Mouse (Mus musculus) forebrain, embryonic 12.5 days (tissue): ENCODE results near the gene Btbd17. TPM values are rescaled to one million over a fixed set of nuclear protein-coding genes. Genes with fewer than 3 reads are reported as not detected.

Experiments used
- polyA plus RNA-seq: library from polyadenylated mRNA; unstranded; fragments of >200 nt; fragmentation: Nextera tagmentation; extraction: Ambion mirVana; gene quantifications from 2 replicates; pipeline ENCODE4 v1.2.1, GENCODE M21; 2016

Gene Btbd17
- polyA plus RNA-seq, 1 experiment from 2014 or later: 44.8 TPM

Other genes starting within 250 kb of the Btbd17 start
- gene Rpl38, start 127.4 kb downstream of the Btbd17 start, polyA plus RNA-seq: 859 and 942 TPM in 2 replicates
- 11.8 and 13.0 TPM in 2 replicates for gene Ttyh2, start 120.5 kb downstream of the Btbd17 start, polyA plus RNA-seq
- 1.9 and 2.0 TPM in 2 replicates for gene Dnaic2, start 68.5 kb downstream of the Btbd17 start, polyA plus RNA-seq
- gene Kif19a, start 30.6 kb downstream of the Btbd17 start, polyA plus RNA-seq: 0.80 and 1.4 TPM in 2 replicates
- not detected in 2 replicates for gene Gpr142, start 3.0 kb upstream of the Btbd17 start, polyA plus RNA-seq
- 8.4 and 10.8 TPM in 2 replicates for gene Gprc5c, start 55.2 kb upstream of the Btbd17 start, polyA plus RNA-seq
- gene Cd300a, start 94.1 kb upstream of the Btbd17 start, polyA plus RNA-seq: 0.44 and 0.68 TPM in 2 replicates
- not detected in 2 replicates for gene Cd300lb, start 138.4 kb upstream of the Btbd17 start, polyA plus RNA-seq
- gene Cd300c, start 173.2 kb upstream of the Btbd17 start, polyA plus RNA-seq: not detected in 2 replicates
- gene Cd300ld, start 194.0 kb upstream of the Btbd17 start, polyA plus RNA-seq: 0.10 TPM in 1 of 2 replicates, not detected in the other
- 0.47 and 0.96 TPM in 2 replicates for gene Cd300c2, start 205.9 kb upstream of the Btbd17 start, polyA plus RNA-seq
- gene Cd300ld2, start 220.2 kb upstream of the Btbd17 start, polyA plus RNA-seq: not detected in 2 replicates
- gene Cd300ld4, start 231.1 kb upstream of the Btbd17 start, polyA plus RNA-seq: not detected in 2 replicates
- gene Cd300ld5, start 241.8 kb upstream of the Btbd17 start, polyA plus RNA-seq: not detected in 2 replicates